Mouse (Mus musculus) C3H10T1/2 (cell line): ENCODE results near the gene Fbxw20. TPM values are rescaled to one million over a fixed set of nuclear protein-coding genes. Genes with fewer than 3 reads are reported as not detected.

ENCODE experiments used
- polyA plus RNA-seq, 2 experiments: library from polyadenylated mRNA; unstranded; fragments of >200 nt; fragmentation: generic; extraction: Trizol; gene quantifications; one replicate each; pipeline ENCODE4 v1.2.1; 2012; ENCODE audit warnings: missing spikeins in 2 of 2

Fbxw20 gene
- polyA plus RNA-seq, result not detected

GRCm38 (mm10) chr9:109234654-109235053 is at the start of gene Fbxw20:
Gene Fbxw20, minus strand, starts transcription at chr9:109234754.

GRCm38 (mm10) chr9:109195875-109196274 is 38.7 kb downstream of the Fbxw20 start, which contains the start of gene Fbxw13:
Gene Fbxw13, minus strand, starts transcription at chr9:109195975.

Other genes starting within 250 kb of the Fbxw20 start
- under 1 TPM; 0.21 to 0.77 TPM for gene Ucn2, start 248.7 kb downstream of the Fbxw20 start, polyA plus RNA-seq
- gene Pfkfb4, start 243.0 kb downstream of the Fbxw20 start, polyA plus RNA-seq, result 1 to 10 TPM; 3.8 to 7.6 TPM
- gene Shisa5, start 196.2 kb downstream of the Fbxw20 start, polyA plus RNA-seq, result 100 to 1,000 TPM; 107 to 253 TPM
- 10 to 100 TPM; 31.4 to 42.0 TPM for gene Trex1, start 175.0 kb downstream of the Fbxw20 start, polyA plus RNA-seq
- gene Atrip, start 160.6 kb downstream of the Fbxw20 start, polyA plus RNA-seq, result 10 to 100 TPM in 1 of 2 experiments, 1 to 10 TPM in 1; 8.1 to 12.6 TPM
- gene Ccdc51, start 152.3 kb downstream of the Fbxw20 start, polyA plus RNA-seq, result 1 to 10 TPM; 4.3 to 6.9 TPM
- 100 to 1,000 TPM; 277 to 293 TPM for gene Tma7, start 152.2 kb downstream of the Fbxw20 start, polyA plus RNA-seq
- 1 to 10 TPM in 1 of 2 experiments, under 1 TPM in 1; 0.29 to 3.3 TPM for gene Plxnb1, start 139.4 kb downstream of the Fbxw20 start, polyA plus RNA-seq
- gene Fbxw21, start 72.7 kb downstream of the Fbxw20 start, polyA plus RNA-seq, result not detected
- gene Fbxw13, start 38.8 kb downstream of the Fbxw20 start, polyA plus RNA-seq, result not detected
- not detected for gene Fbxw14, start 52.9 kb upstream of the Fbxw20 start, polyA plus RNA-seq
- not detected for gene Fbxw28, start 104.9 kb upstream of the Fbxw20 start, polyA plus RNA-seq
- not detected for gene Fbxw22, start 169.5 kb upstream of the Fbxw20 start, polyA plus RNA-seq
- not detected for gene Fbxw16, start 214.4 kb upstream of the Fbxw20 start, polyA plus RNA-seq